Mouse (Mus musculus) kidney, adult 8-10 months (tissue): Measurements from ENCODE around the gene Dph1.

Experiments
- DNase-seq, 2 experiments: peaks; one replicate each; pipeline ENCODE4 v3.0.0; 2022

The Dph1 gene

GRCm38 (mm10) chr11:75172151-75173094 lies 18.6 kb downstream of the Dph1 start:
- DNase-seq, result no peak

DNA sequence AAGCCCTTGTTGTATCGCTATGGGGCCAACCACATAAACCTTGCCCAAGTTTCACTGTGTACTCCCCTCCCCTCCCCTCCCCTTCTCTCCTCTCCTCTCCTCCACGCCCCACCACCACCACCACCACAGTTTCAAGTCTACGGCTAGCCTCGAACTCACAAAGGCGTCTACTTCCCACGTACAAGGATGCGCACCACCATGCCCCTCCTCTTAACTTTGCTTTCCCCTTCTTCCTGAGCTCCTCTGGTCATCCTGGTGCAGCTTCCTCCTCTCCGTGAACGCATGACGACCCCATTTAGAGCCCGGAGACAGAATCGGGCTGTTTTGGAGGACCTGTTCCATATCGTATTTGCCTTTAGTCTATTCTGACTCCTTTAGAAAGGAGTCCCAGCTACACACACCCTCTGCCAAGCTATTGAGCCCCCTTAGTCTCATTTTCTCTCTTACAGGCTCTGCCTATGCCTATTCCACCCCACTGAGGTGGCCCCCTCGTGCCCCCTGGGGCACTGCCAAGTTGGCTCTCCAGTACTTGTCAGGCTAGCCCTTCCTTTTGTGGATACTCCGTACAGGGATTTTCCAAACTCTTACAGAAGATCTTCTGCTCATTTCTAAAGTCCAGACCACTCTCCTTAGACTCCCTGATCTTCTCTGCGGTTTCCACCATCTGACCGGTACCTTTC lies 19.7 kb downstream of the Dph1 start:
- no peak for DNase-seq

- DNase-seq, result peak; percentile 89 to 96
Observed at GRCm38 (mm10) chr11:75170136-75170751, 20.8 kb downstream of the Dph1 start.

GRCm38 (mm10) chr11:75169405-75170080 lies 21.5 kb downstream of the Dph1 start, which contains the start of gene Hic1:
Gene Hic1, minus strand, starts transcription at chr11:75169519.
- DNase-seq, result no peak

DNA sequence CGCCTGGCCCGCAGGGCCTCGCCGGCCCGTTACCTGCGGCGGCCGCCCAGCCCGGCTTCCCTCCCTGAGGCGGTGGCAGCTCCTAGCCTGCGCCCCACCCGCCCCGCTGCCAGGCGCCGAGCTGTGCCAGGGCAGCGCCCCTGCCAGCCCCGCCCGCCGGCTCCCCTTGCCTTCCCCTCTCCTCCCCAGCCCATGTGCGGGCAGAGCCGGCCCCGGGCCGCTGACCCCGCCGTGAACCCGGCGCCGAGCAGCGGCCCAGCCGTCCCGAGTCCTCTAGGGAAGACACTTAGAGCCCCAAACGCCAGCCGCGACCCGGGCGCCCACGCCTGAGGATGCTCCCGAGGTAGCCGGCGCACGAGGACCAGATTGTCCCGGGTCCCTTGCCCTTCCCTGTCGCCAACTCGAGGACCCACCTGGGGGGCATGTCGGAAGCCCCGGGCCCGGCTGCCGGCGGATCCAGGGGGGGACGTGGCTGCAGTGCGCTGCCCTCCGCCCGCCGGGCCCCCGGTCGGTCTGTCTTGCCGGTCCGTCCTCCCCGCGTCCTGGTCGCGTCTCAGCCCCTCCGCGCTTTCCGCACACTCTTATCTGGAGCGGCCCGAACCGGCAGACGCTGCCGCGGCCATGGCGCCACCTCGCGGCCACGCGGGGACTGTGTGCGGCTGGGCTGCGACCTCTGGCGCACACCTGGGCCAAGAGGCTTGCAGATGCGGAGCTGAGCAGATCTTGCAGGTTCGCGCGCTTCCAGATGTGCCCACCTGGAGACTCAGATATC lies 22.3 kb downstream of the Dph1 start:
- DNase-seq, result peak; percentile 73 to 84

DNA sequence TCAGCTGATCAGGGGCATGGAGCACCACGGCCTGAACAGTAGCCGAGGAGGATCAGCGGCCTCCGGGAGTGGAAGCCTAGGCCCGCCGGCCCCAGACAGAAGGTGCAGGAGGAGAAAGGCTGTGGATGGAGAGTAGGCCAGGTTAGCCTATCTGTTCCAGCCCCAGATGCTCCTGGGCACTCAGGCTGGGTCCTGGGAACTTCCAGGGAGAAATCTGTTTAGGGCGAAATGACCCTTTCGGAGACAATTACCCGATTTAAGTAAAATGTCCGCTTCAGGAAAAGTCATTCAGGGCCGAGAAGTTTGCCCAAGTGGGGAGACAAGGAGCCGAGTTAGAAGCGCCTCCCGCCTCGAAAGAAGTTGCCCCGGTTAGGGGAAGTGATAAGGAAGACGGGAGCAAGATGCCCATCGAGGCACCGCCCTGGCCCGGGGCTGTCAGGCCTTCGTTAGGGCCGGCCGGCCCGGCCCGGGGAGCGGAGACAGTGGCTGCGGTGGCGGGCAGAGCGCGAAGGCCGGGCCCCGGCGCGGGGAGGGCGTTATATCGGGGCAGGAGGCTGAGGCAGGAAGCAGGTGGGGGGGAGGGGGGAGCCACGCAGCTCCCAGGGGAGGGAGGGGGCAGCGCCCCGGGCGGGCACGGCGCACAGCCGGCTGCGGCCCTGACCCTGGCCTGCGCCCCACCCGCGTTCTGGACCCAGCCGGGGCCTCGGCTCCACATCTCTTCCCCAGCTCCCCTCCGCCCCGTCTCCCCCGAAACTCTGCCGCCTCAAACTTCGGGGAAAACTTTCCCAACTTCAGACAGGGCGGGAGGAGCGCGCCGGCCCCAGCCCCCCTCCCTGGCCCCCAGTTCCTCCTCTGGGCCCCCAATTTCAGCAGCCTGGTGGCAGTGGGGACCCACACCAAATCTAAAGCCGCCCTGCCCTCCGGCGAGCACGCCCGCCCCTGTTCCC lies 23.1 kb downstream of the Dph1 start:
- no peak for DNase-seq

GRCm38 (mm10) chr11:75166861-75167642 lies 24.0 kb downstream of the Dph1 start:
- no peak for DNase-seq

DNA sequence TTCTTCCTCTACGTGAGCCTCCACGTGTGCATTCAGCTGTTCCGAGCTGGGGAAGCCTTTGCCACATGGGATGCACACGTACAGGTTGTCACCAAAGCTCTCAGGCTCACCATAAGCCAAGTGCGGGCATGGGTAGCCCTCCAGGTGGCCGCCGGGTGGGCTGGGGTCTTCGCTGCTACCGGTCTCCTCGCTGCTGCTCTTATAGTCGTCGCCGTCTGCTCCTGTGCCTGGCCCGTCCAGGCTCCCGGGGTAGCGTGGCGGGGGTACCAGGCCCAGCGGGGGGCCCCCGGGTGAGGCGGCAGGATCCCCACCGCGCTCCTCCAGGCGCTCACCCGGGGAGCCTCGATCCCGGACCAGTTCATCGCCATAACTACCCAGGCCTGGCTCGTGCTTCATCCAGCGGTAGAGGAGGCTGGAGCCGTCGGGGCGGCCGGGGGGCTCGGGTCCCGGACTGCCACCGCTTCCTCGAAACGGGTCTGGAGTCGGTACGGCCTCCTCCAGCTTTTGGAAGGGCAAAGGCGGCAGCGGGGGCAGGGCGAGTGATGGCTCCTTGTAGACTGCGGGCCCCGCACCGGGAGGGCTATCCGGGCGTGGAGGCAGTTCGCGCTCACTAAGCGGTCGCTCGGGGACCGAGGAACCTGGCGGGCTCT lies 24.7 kb downstream of the Dph1 start:
- DNase-seq, result no peak

DNA sequence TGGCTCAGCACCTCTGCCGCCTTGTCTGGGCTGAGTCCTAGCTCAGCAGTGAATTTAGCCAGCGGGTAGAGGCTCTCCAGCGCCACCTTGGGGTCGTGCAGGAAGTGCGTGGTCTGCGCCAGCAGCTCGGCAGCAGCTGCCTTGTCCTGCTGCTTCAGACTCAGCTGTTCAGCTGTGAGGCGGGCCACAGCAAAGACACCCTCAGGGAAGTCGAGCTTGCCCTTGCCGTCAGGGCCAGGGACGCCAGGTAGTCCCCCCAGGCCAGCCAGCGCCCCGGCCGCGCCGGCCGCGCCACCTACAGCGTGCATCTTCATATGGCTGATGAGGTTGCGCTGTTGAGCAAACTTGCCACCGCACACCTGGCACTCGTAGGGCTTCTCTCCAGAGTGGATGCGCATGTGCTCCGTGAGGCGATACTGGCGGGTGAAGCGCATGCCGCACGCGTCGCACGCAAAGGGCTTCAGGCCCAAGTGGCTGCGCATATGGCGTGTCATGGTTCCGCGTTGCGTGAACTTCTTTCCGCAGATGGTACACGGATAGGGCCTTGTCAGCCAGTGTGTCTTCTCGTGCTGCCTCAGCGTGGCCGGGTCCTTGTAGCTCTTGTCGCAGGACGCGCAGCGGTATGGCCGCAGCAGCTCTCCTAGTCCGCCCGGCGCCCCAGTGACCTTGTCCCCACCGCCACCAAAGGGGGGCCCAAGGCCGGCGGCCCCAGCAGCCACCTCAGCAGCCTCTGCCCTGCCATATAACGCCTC lies 25.4 kb downstream of the Dph1 start:
- DNase-seq, result peak; percentile 79 to 89

DNA sequence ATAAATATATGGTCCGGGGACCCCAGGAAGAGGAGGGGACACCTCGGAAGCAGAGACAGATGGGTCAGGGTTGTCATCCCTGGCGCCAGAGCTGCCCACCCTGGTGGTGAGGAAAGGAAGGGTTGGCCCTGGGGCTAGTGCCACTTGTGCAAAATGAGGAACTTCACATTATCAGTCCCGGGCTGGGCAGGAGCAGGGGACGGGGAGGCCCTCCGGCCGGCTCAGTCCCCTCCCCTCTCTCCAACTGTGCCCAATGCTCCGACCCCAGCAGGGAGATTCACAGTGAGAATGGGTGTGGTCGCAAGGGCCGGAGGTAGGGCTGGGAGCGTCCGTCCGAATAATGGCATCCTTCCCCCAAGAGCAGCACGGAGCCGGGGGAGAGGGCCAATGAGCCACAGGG lies 26.3 kb downstream of the Dph1 start:
- DNase-seq, result no peak

- DNase-seq, result no peak
Observed at GRCm38 (mm10) chr11:75164051-75164450, 27.0 kb downstream of the Dph1 start.

GRCm38 (mm10) chr11:75163379-75163778 lies 27.7 kb downstream of the Dph1 start:
- no peak for DNase-seq

GRCm38 (mm10) chr11:75162591-75163080 lies 28.4 kb downstream of the Dph1 start:
- no peak for DNase-seq

DNA sequence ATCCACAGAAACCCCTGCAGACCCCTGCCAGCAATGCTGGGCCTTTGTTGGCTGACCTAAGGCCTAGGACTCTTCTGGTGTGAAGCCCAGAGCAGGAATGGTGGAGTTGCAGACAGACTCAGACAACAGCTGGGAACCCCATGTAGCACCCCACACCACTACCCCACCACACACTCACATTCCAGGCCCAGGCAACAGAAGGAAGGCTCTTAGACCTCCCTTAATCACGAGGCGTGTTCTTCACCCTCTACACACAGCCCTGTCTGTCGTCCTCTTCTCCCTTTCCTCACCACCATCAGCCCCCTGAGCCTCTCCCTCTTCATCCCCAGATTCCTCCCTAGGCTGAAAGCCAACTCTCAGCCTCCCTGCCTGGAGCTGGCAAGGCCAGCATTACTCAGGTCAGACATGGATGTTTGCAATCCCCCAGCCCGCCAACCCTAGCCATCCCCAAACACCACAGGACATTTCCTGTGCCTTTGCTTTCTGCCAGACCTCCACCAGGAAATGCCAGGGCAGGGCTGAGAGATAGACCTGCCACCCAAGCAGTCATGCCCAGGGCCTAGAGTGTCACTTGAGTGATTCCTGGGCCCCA lies 29.5 kb downstream of the Dph1 start:
- no peak for DNase-seq

DNA sequence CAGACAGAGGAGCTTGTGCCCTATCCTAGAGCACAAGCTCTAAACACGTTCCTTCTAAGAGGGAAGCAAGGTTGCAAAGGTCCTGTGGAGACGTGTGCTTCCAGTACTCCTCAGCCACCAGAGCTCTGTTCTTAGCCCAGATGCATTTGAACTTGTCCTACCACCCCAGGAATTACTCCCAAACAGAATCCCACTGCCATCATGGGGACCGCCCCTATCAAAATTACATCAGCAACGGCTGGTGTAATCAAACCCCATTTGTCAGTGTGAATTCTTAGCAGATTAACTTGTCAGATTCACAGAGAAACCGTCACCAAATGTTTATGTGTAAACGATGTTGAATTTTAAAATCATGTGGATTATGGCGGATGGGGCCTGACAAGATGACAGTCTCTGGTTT lies 30.1 kb downstream of the Dph1 start:
- no peak for DNase-seq

DNA sequence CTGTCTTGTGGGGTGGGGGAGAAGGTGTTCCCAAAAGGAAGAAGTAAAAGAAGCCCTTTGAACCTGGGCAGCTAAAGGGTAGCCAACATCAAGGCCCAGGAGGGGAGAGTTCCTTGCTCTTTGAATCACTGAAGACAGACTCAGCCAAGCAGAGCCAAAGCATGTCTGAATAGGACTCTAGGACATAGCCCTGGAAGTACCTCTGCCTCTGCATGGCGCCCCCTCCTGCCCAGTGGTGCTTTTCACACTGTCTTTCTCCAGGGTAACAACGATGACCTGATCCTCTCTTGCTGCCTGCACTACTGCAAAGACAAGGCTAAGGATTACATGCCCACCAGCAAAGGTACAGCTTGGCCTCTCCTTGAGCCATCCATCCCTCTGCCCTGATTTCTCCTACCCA lies 31.5 kb downstream of the Dph1 start:
- peak in 1 of 2 experiments; percentile 68 for DNase-seq

DNA sequence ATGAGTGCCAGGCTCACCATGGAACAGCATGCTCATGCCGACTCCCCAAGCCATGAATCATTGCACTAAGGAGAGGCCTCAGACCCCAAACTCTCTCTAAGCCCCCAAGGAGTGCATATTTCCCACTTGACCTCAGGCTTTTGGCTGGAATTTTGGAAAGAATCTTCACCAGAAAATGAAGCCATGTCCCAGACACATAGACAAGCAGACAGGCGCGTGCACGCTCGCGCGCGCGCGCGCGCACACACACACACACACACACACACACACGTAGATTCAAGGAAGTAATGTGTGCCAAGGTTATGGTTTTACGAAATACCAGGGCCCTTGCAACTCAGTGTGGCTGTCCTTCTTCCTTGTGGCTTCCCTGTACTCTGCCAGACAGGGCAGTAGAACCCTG lies 32.6 kb downstream of the Dph1 start:
- DNase-seq, result no peak

- DNase-seq, result no peak
Observed at GRCm38 (mm10) chr11:75157901-75158300, 33.1 kb downstream of the Dph1 start.
